Mouse (Mus musculus): ENCODE measurements around the gene Iqcc.

Iqcc gene

DNA sequence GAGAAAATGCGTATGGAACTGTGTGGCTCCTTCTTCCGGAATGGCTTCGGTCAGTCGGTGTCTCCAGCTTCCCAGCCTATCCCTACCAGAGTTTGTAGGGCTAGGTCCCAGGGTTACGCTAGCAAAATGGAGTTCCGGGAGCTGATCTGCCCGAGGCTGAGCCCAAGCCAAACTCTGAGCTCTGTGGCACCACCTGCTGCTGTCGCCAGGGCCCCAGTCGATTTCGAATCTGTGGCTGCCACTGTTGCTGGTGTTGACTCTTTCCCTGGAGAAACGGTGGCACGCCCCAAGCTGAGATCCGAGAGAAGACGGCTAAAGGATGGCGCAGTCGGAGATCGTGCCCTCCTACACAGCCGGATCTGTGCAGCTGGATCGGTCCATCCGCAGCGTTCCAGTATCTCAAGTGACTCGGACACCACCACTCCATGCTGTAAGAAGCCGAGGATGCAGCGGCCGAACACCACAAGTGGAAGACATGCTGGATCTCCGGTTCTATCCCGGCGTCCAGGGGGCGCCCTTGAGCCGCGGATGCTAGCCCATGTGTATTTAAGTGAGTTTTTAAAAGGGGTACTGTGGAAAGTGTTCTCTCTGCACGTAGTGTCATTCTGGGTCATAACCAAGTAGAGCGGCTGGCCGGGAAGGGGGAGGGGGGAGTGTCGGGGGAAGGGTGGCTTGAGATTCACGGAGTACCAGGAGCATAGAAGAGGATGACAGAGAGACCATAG is 33.9 kb downstream of the Iqcc start:
- in situ Hi-C loops (cut with MboI; ENCODE audit: low sequenced_read_pairs), result no loop called here

- in situ Hi-C loops (cut with MboI; ENCODE audit: low sequenced_read_pairs), result no loop called here
These were observed 34.5 kb downstream of the Iqcc start for GRCm38 (mm10) chr4:129584370-129584769.

DNA sequence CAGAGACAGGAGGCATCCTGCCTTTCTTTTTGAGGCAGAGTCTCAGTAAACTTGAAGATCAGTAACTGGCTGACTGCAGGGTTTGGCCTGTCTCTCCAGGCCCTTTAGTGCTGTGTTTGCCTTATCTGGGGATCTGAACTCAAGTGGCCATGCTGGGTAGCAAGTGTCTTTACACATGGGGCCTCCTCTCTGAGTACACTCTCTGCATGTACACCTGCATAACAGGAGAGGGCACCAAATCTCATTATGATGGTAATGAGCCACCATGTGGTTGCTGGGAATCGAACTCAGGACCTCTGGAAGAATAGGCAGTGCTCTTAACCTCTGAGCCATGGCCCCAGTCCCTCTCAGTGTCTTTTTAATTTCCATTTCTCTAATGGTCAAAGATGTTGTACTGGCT is 36.6 kb downstream of the Iqcc start:
- in situ Hi-C loops (cut with MboI; ENCODE audit: low sequenced_read_pairs), result no loop called here

GRCm38 (mm10) chr4:129580347-129580746 is 38.6 kb downstream of the Iqcc start:
- in situ Hi-C loops (cut with MboI; ENCODE audit: low sequenced_read_pairs), result no loop called here

GRCm38 (mm10) chr4:129578466-129578865 is 40.4 kb downstream of the Iqcc start, which contains the start of gene Fam167b:
Gene Fam167b, minus strand, starts transcription at chr4:129578549.
- in situ Hi-C loops (cut with MboI; ENCODE audit: low sequenced_read_pairs), result no loop called here

- in situ Hi-C loops (cut with MboI; ENCODE audit: low sequenced_read_pairs), result no loop called here
These were observed 41.2 kb downstream of the Iqcc start for GRCm38 (mm10) chr4:129577688-129578087.

DNA sequence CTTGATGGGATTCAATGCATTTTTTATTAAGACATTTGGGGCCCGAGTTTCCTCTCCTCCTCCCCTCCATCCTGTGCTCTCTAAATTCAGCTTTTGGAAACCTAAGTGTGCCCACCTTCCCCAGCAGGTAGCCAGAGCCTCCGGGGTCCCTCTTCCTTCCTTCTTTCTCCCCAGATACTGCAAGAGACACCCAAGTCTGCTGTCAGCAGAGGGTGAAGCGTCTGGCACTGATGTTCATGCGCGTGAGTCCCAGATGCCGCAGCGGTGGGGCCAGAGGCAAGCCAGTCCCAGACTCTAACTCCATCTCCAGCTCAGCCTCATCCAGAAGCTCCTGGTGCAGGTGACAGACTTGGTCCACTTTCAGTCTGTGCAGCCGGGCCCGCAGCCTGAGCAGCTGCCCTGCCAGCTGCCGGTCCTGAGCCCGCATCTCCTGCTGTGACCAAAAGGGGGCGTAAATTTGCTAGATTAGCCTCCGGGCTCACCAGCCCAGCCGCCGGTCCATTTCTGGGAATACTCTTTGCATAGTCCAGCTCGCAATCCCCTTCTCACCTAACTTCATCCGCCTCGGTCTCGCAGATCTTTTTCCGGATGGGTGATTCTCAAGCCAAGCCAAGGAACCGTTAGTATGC is 41.9 kb downstream of the Iqcc start:
- in situ Hi-C loops (cut with MboI; ENCODE audit: low sequenced_read_pairs), result no loop called here

- in situ Hi-C loops (cut with MboI; ENCODE audit: low sequenced_read_pairs), result no loop called here
These were observed 43.6 kb downstream of the Iqcc start for GRCm38 (mm10) chr4:129575171-129575844.

DNA sequence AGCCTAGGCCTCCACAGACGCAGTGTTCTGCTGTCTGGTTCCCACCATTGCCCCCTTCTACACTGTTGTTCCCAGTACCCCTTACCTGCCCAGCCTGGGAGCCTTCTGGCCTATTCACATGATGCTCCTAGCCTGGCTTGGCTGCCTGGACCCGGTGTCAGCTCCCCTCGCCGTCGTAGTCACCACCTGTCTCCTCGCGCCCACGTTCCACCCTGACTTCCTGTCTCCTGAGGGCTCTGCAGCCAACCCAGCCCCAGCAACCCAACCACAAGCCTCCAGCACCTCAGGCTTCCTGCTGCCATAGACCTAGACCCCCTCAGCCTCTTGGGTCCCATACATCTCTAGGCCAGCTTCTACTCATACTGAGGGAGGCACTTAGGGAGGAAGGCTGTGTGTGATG is 45.5 kb downstream of the Iqcc start, which contains the start of gene Lck:
Lck (minus strand) TSS at position 212 of the 400 bp plus-strand sequence.
- in situ Hi-C loops (cut with MboI; ENCODE audit: low sequenced_read_pairs), result no loop called here

- in situ Hi-C loops (cut with MboI; ENCODE audit: low sequenced_read_pairs), result no loop called here
These were observed 45.9 kb downstream of the Iqcc start for GRCm38 (mm10) chr4:129573093-129573370.

GRCm38 (mm10) chr4:129572236-129573092 is 46.4 kb downstream of the Iqcc start:
- in situ Hi-C loops (cut with MboI; ENCODE audit: low sequenced_read_pairs), result no loop called here

DNA sequence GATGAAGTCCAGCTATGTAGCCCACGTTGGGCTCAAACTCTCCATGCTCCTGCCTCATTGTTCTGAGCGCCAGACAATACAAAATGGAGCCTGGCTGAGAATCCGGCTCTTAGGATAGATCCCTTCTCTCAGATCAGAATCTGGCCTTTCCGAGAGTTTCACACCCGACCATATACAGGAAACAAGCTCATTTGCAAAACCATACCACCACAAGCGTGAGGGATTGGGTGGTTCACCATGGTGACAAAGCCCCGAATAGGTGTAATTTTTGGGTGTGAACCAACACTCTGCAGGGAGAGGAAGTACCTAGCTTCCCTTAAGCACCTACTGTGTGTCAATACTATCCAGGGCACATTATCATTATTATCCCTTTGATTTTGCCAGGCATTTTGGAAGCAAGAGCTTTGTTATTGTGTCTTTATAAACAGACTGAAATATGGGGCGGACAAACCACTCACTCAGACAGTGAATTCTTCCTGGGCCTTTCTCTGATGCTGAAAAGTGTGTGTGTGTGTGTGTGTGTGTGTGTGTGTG is 47.3 kb downstream of the Iqcc start:
- in situ Hi-C loops (cut with MboI; ENCODE audit: low sequenced_read_pairs), result no loop called here

GRCm38 (mm10) chr4:129570028-129570427 is 48.9 kb downstream of the Iqcc start:
- in situ Hi-C loops (cut with MboI; ENCODE audit: low sequenced_read_pairs), result no loop called here

DNA sequence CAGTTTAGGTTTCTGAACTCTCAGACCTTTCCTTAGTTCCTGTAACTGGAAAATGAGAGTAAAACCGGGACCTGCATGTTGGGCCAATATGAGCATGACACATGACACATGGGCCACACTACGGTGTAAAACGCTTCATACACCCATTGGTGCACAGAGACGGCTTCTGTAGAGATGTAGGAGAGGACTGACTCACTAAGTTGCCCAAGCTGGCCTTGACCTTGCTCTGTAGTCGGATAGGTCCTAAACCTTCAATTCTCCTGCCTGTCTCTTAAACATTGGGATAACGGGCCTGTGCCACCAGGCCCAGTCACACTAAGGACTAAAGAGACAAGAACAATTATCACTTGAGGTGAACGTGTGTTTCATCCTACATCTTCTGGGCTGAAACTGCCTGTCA is 50.5 kb downstream of the Iqcc start:
- in situ Hi-C loops (cut with MboI; ENCODE audit: low sequenced_read_pairs), result no loop called here

GRCm38 (mm10) chr4:129565139-129565538 is 53.8 kb downstream of the Iqcc start:
- in situ Hi-C loops (cut with MboI; ENCODE audit: low sequenced_read_pairs), result no loop called here
